Mouse (Mus musculus): Measurements from ENCODE around the gene Ppm1k.

GRCm38 (mm10) chr6:57531441-57531840, 3.8 kb downstream of the Ppm1k start:
- TF ChIP-seq CTCF (IDR thresholded peaks at IDR 0.05; ENCODE audit: low read depth, low read length) (no peak), GATA1 (IDR thresholded peaks at IDR 0.05; ENCODE audit: borderline replicate concordance, low read length) (no peak), TAL1 (conservative IDR thresholded peaks at IDR 0.05; ENCODE audit: low read depth, low read length) (no peak), POLR2AphosphoS5 (IDR thresholded peaks at IDR 0.05; ENCODE audit: insufficient replicate concordance, low read depth, low read length) (no peak)
